Mouse (Mus musculus) bone marrow macrophage, adult 2 months (primary cell): ENCODE measurements at regions not wholly inside any gene's neighbourhood (a gene's known extent, or its start where the extent isn't known, plus 50 kb on each side); places are given as distances from the start of the nearest gene placed in this dataset.

Source experiments
- CTCF ChIP-seq: IDR thresholded peaks from 2 replicates; pipeline ENCODE4 v1.5.1; 2012; ENCODE audit warnings: low read depth, mild to moderate bottlenecking, low read length, moderate library complexity
- POLR2A ChIP-seq: IDR thresholded peaks from 2 replicates; pipeline ENCODE4 v1.6.1; 2012; ENCODE audit warnings: mild to moderate bottlenecking, low read depth, low read length, borderline replicate concordance

DNA sequence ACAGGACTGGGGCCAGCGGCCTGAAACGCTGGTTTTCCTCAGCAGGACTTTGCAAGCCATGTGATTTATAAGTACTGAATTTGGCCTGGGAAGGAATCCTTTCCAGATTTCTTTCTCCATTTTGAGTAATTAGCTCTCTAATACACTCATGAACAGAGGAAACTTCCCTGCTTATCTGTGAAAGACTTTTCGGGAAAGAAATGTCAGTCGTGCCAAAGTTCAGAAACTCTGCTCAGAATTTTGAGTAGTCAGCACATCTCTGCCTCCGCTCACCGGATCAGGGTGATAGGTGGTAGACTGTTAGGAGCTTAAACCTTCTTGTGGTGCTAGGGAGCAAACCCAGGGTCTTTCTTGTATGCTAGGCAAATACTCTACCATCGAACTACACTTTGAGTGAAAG lies 67.0 kb upstream of the Arhgap32 start:
- TF ChIP-seq CTCF: no peak
- no peak for TF ChIP-seq POLR2A
